Mouse (Mus musculus): Measurements from ENCODE around the gene Speer4b.

GRCm38 (mm10) chr5:27454386-27454785, 46.9 kb downstream of the Speer4b start:
- TF ChIP-seq GATA1 (IDR thresholded peaks at IDR 0.05; ENCODE audit: low read length) (no peak), TAL1 (IDR thresholded peaks at IDR 0.05; ENCODE audit: low read length) (no peak)

Data from erythroblast, embryonic 14.5 days (primary cell).